Mouse (Mus musculus): ENCODE measurements at regions not wholly inside any gene's neighbourhood (a gene's known extent, or its start where the extent isn't known, plus 50 kb on each side); places are given as distances from the start of the nearest gene placed in this dataset.

DNA sequence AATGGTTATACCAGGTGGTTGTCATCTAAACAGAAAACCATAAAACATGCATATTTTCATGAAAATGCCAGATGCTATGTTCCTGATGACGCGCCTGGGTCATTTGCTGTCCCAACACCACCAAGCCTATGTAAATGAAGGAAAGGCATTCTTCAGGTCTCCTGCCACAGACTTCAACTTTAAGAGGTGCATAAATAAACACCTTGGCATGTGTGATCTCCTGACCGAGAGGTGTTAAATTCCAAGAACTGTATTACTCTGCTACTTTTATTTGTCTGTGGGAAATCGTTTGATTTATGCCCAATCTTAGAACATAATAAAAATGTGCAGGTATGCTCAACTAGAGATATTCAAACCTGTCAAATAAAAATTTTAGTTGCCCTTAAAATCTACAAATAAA, 560.1 kb downstream of the Ttll7 start:
- Histone ChIP-seq H3K4me3 (replicated peaks; ENCODE audit: low read length) (no peak overlapping the region), H3K27ac (ENCODE audit: low read length) (no peak overlapping the region), H3K4me2 (ENCODE audit: low read depth, low read length) (no peak overlapping the region), H3K9ac (ENCODE audit: low read length) (no peak overlapping the region), H3K27me3 (ENCODE audit: control insufficient read depth, insufficient read depth, low read length) (no peaks in the 10 kb centered on the region), H3K4me1 (ENCODE audit: control insufficient read depth, insufficient read depth, low read length) (no peaks in the 10 kb centered on the region), H3K9me3 (replicated peaks; ENCODE audit: control insufficient read depth, low read length) (no peaks in the 10 kb centered on the region), H3K36me3 (ENCODE audit: control insufficient read depth, insufficient read depth, low read length) (no peaks in the 10 kb centered on the region)
- 80% methylated on average over 4 of the region's 4 CpGs for WGBS
- ATAC-seq (ENCODE audit: insufficient read depth, low FRiP score) = no peak

- Histone ChIP-seq H3K27me3 (ENCODE audit: control insufficient read depth, insufficient read depth, low read length) (no peaks in the 10 kb centered on the region), H3K4me2 (ENCODE audit: low read depth, low read length) (no peak overlapping the region), H3K9me3 (replicated peaks; ENCODE audit: control insufficient read depth, low read length) (no peaks in the 10 kb centered on the region), H3K9ac (ENCODE audit: low read length) (no peak overlapping the region), H3K4me1 (ENCODE audit: control insufficient read depth, insufficient read depth, low read length) (no peaks in the 10 kb centered on the region), H3K27ac (ENCODE audit: low read length) (no peak overlapping the region), H3K36me3 (ENCODE audit: control insufficient read depth, insufficient read depth, low read length) (no peaks in the 10 kb centered on the region), H3K4me3 (replicated peaks; ENCODE audit: low read length) (no peak overlapping the region)
- WGBS = 34% methylated on average over 3 of the region's 3 CpGs
- no peak for ATAC-seq (ENCODE audit: insufficient read depth, low FRiP score)
Measured at GRCm38 (mm10) chr3:147416926-147417325, 564.8 kb downstream of the Ttll7 start.

DNA sequence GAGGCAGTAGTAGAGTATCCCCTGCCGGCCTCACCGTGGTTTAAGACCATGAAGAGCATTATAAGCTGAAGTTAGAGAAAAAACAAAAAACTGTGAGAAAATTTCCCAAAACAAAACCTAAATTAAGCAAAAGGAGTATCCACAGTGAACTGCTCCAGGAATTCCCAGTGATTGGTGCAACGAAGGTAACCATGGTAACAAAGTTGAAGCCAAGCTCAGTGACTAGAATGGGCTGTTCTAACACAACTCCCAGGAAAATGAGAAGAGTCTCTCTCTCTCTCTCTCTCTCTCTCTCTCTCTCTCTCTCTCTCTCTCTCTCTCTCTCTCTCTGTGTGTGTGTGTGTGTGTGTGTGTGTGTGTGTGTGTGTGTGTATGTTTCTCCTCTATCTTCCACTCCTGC, 567.0 kb downstream of the Ttll7 start:
- H3K9me3 ChIP-seq (replicated peaks; ENCODE audit: control insufficient read depth, low read length) = no peaks in the 10 kb centered on the region
- H3K36me3 ChIP-seq (ENCODE audit: control insufficient read depth, insufficient read depth, low read length) = no peaks in the 10 kb centered on the region
- no peak overlapping the region for H3K4me3 ChIP-seq (replicated peaks; ENCODE audit: low read length)
- no peak overlapping the region for H3K9ac ChIP-seq (ENCODE audit: low read length)
- H3K4me1 ChIP-seq (ENCODE audit: control insufficient read depth, insufficient read depth, low read length) = no peaks in the 10 kb centered on the region
- H3K4me2 ChIP-seq (ENCODE audit: low read depth, low read length) = no peak overlapping the region
- H3K27ac ChIP-seq (ENCODE audit: low read length) = no peak overlapping the region
- no peaks in the 10 kb centered on the region for H3K27me3 ChIP-seq (ENCODE audit: control insufficient read depth, insufficient read depth, low read length)
- WGBS = 58% methylated on average over 3 of the region's 3 CpGs
- ATAC-seq (ENCODE audit: insufficient read depth, low FRiP score) = no peak

- Histone ChIP-seq H3K36me3 (ENCODE audit: control insufficient read depth, insufficient read depth, low read length) (no peaks in the 10 kb centered on the region), H3K4me2 (ENCODE audit: low read depth, low read length) (no peak overlapping the region), H3K4me3 (replicated peaks; ENCODE audit: low read length) (no peak overlapping the region), H3K9me3 (replicated peaks; ENCODE audit: control insufficient read depth, low read length) (no peaks in the 10 kb centered on the region), H3K9ac (ENCODE audit: low read length) (no peak overlapping the region), H3K27me3 (ENCODE audit: control insufficient read depth, insufficient read depth, low read length) (no peaks in the 10 kb centered on the region), H3K4me1 (ENCODE audit: control insufficient read depth, insufficient read depth, low read length) (no peaks in the 10 kb centered on the region), H3K27ac (ENCODE audit: low read length) (no peak overlapping the region)
- ATAC-seq (ENCODE audit: insufficient read depth, low FRiP score) = no peak
- 83% methylated on average over 5 of the region's 5 CpGs for WGBS
Measured at GRCm38 (mm10) chr3:147422196-147422595, 570.0 kb downstream of the Ttll7 start.

GRCm38 (mm10) chr3:147423895-147424575, 571.9 kb downstream of the Ttll7 start:
- Histone ChIP-seq H3K4me1 (ENCODE audit: control insufficient read depth, insufficient read depth, low read length) (no peaks in the 10 kb centered on the region), H3K36me3 (ENCODE audit: control insufficient read depth, insufficient read depth, low read length) (no peaks in the 10 kb centered on the region), H3K27ac (ENCODE audit: low read length) (no peak overlapping the region), H3K27me3 (ENCODE audit: control insufficient read depth, insufficient read depth, low read length) (no peaks in the 10 kb centered on the region), H3K4me3 (replicated peaks; ENCODE audit: low read length) (no peak overlapping the region), H3K9me3 (replicated peaks; ENCODE audit: control insufficient read depth, low read length) (no peaks in the 10 kb centered on the region), H3K9ac (ENCODE audit: low read length) (no peak overlapping the region), H3K4me2 (ENCODE audit: low read depth, low read length) (no peak overlapping the region)
- 50% methylated on average over 2 of the region's 2 CpGs for WGBS
- no peak for ATAC-seq (ENCODE audit: insufficient read depth, low FRiP score)

- no peak for ATAC-seq (ENCODE audit: insufficient read depth, low FRiP score)
Measured at GRCm38 (mm10) chr3:147428837-147429236, 576.7 kb downstream of the Ttll7 start.

DNA sequence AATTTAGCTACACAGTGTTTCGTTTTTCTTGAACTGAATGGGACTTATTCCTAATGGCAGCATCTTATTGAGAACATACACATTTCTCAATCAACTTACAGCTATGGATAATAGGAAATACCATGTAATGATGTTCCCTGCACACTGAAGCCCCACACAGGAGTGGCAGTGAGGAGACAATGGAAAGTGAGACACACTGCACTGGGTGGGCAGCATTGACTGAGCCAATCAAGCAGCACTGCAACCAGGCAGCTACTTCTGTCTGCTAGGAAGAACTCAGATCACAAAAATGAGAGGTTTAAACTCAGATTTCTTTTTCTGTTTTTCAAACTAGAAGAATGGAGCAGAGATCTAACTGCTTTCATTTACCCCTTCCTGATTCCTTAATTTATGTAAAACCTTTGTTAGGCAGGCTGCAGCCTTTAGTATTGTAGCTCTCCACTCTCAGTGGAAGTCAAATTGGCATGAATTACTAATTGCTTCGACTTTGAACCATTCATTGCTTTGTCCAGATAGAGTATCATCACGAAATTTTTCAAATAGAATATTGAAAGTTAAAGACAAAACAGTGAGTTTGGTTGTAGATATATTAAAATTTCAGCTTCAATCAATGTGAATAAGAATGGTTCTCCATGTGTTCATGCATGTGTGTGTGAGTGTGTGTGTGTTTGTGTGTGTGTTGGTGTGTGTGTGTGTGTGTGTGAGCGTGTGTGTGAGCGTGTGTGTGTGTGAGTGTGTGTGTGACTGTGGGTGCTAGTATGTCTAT, 590.9 kb downstream of the Ttll7 start:
- H3K27me3 ChIP-seq (ENCODE audit: control insufficient read depth, insufficient read depth, low read length) = no peaks in the 10 kb centered on the region
- ATAC-seq (ENCODE audit: insufficient read depth, low FRiP score) = no peak
- no peaks in the 10 kb centered on the region for H3K4me1 ChIP-seq (ENCODE audit: control insufficient read depth, insufficient read depth, low read length)
- H3K9ac ChIP-seq (ENCODE audit: low read length) = no peak overlapping the region
- no peak overlapping the region for H3K4me3 ChIP-seq (replicated peaks; ENCODE audit: low read length)
- no peak overlapping the region for H3K4me2 ChIP-seq (ENCODE audit: low read depth, low read length)
- H3K9me3 ChIP-seq (replicated peaks; ENCODE audit: control insufficient read depth, low read length) = no peaks in the 10 kb centered on the region
- no peaks in the 10 kb centered on the region for H3K36me3 ChIP-seq (ENCODE audit: control insufficient read depth, insufficient read depth, low read length)
- 73% methylated on average over 5 of the region's 5 CpGs for WGBS
- H3K27ac ChIP-seq (ENCODE audit: low read length) = no peak overlapping the region

More at GRCm38 (mm10) chr3:147428837-147429236, 576.7 kb downstream of the Ttll7 start:
- H3K9me3 ChIP-seq (replicated peaks; ENCODE audit: control insufficient read depth, low read length) = no peaks in the 10 kb centered on the region
- no peak overlapping the region for H3K4me3 ChIP-seq (replicated peaks; ENCODE audit: low read length)
- no peaks in the 10 kb centered on the region for H3K36me3 ChIP-seq (ENCODE audit: control insufficient read depth, insufficient read depth, low read length)
- H3K27ac ChIP-seq (ENCODE audit: low read length) = no peak overlapping the region
- no peaks in the 10 kb centered on the region for H3K4me1 ChIP-seq (ENCODE audit: control insufficient read depth, insufficient read depth, low read length)
- 66% methylated on average over 10 of the region's 10 CpGs for WGBS
- H3K9ac ChIP-seq (ENCODE audit: low read length) = no peak overlapping the region
- H3K27me3 ChIP-seq (ENCODE audit: control insufficient read depth, insufficient read depth, low read length) = no peaks in the 10 kb centered on the region
- H3K4me2 ChIP-seq (ENCODE audit: low read depth, low read length) = no peak overlapping the region

DNA sequence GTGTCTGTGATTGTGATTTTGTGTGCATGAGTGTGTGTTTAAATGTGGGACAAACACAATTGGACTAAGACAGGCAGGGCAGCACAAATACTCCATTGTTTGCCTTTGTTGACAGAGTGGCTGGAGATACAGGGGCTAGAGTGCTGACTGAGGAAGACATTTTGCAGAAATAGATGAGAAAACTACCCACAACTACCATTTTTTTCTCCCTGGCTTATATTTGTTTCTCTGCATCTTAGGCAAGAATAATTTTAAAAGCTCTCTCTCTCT, 591.5 kb downstream of the Ttll7 start:
- Histone ChIP-seq H3K36me3 (ENCODE audit: control insufficient read depth, insufficient read depth, low read length) (no peaks in the 10 kb centered on the region), H3K4me3 (replicated peaks; ENCODE audit: low read length) (no peak overlapping the region), H3K4me2 (ENCODE audit: low read depth, low read length) (no peak overlapping the region), H3K27ac (ENCODE audit: low read length) (no peak overlapping the region), H3K9ac (ENCODE audit: low read length) (no peak overlapping the region), H3K27me3 (ENCODE audit: control insufficient read depth, insufficient read depth, low read length) (no peaks in the 10 kb centered on the region), H3K9me3 (replicated peaks; ENCODE audit: control insufficient read depth, low read length) (no peaks in the 10 kb centered on the region), H3K4me1 (ENCODE audit: control insufficient read depth, insufficient read depth, low read length) (no peaks in the 10 kb centered on the region)
- no peak for ATAC-seq (ENCODE audit: insufficient read depth, low FRiP score)

GRCm38 (mm10) chr3:147444005-147444763, 592.0 kb downstream of the Ttll7 start:
- 77% methylated on average over 10 of the region's 10 CpGs for WGBS

More at GRCm38 (mm10) chr3:147444005-147444763, 592.0 kb downstream of the Ttll7 start:
- Histone ChIP-seq H3K4me1 (ENCODE audit: control insufficient read depth, insufficient read depth, low read length) (no peaks in the 10 kb centered on the region), H3K27me3 (ENCODE audit: control insufficient read depth, insufficient read depth, low read length) (no peaks in the 10 kb centered on the region), H3K4me2 (ENCODE audit: low read depth, low read length) (no peak overlapping the region), H3K4me3 (replicated peaks; ENCODE audit: low read length) (no peak overlapping the region), H3K9me3 (replicated peaks; ENCODE audit: control insufficient read depth, low read length) (no peaks in the 10 kb centered on the region), H3K27ac (ENCODE audit: low read length) (no peak overlapping the region), H3K9ac (ENCODE audit: low read length) (no peak overlapping the region), H3K36me3 (ENCODE audit: control insufficient read depth, insufficient read depth, low read length) (no peaks in the 10 kb centered on the region)
- no peak for ATAC-seq (ENCODE audit: insufficient read depth, low FRiP score)

Measured in stomach, embryonic 16.5 days (tissue).